Mouse (Mus musculus) kidney, adult 18-20 months (tissue): ENCODE results near the gene Neto2.

ENCODE experiments used
- DNase-seq: peaks from one replicate; pipeline ENCODE4 v3.0.0; 2021

Gene Neto2

DNA sequence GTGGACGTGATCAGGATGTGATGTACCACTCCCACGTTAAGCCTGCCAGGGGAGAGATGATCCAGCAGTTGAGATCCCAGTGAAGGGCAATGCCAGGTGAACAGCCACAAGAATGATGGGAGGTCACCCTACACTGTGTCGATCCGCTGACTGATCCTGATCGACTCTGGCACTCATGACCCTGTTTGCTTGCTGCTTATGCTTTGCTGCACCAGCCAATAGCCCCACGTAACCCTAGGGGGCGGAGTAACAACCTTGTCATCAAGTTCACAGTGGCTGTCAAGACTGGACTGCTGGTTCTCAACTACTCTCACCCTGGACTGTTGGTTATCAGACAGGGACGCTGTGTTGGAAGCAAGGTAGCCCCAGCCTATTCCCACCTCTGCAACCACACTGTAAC is 99.0 kb downstream of the Neto2 start:
- no peak for DNase-seq

DNA sequence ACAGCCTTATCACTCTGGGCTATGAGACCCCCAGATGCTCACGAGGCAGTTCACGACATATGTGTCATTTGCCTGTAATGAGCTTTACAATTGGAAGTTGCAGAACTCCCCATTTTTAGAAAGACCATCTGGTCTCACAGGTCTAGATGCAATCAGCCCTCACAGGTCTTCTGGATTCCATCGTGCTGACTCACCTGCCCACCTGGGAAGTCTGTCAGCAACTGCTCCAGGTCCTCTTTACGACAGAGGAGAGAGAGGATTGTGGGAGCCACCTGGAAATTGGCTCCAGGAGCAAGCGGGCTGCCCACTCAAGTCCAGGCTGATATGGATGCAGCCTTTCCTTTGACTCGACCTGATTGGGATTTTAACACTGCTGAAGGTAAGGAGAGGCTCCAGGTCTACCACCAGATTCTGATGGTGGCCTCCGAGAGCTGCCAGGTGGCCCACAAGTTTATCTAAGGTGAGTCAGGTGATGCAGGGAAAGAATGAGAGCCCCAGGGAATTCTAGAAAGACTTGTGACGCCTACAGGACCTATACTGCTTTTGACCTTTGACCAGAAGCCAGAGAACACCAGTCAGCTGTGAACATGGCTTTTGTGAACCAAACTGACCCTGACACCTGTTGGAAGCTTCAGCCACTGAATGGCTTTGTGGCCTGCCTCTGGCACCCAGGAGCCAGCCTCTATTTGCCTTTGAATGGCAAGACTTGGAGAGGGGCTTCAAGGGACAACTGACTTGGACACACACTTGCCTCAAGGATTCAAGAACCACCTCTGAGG is 103.1 kb downstream of the Neto2 start:
- no peak for DNase-seq

DNA sequence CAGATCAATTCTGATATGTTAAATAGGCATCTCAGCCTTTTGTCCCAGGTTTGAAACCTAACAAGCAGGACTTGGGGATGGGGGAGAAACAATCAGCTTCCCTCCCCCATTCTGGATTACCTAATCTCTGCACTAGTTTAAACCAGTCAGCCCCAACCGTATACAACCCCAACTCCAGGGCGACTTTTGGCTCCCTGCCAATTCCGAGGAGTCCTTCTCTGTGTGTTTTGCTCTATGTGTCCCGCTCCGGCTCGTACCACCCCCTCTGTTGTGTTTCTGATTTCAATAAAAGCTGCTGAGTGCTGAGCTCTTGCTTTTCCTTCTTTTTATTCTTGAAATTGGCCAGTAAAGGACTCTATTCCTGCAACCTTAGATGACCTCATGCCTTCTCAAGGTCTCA is 105.3 kb downstream of the Neto2 start:
- DNase-seq, result peak; percentile 42

DNA sequence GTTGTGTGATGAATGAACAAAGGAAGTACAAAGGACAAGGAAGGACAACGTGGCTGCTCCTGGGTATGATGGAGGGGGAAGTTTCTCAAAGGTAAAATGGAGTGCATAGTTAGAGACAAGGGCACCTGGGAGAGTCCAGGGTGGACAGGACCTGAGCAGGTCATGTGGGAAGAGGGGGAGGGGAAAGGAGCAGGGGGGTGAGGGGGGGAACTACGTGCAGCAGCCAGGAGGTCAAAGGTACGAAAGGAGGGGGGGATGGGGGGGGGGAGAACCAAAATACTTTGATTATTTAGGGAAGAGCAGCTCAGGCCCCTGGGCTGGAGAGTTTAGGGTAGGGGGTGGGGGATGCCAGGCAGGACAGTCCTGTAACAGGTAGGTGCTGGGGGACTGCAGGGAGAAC is 105.7 kb downstream of the Neto2 start:
- no peak for DNase-seq

DNA sequence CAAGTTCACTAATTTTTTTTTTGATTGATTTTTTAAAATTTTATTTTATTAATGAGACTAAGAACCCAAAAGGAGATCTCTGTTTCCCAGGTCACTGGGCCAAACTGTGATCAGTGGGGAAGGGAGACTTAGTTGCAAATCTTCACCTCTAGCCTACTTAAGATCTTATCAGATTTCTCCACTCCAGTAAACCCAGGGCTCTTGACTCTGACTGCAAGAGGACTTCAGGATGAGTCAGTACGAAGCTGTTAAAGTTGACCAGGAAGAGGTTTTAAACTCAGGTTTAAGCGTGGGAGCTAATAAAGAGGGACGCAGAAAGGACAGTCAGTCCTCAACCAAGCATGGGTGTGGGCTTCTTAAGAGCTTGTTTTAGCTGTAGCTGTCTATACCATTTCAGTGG is 107.4 kb downstream of the Neto2 start:
- DNase-seq, result no peak

DNA sequence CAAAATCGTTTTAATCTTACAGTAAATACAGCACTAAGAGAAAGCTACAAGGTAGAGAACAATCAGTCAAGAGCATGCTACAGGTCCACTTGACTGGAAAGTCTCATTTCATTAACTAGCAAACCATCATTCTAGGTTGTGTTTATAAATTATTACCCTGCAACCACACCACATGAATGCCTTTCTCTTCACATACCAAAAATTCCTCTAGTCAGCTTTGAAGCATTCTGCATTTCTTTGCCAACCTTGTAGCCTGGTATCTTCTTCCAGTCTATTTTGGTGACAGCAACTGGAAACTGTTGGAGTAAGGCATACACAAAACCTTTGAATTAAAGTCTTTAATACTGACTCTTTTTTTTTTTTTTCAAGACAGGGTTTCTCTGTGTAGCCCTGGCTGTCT is 109.2 kb downstream of the Neto2 start:
- DNase-seq, result no peak

DNA sequence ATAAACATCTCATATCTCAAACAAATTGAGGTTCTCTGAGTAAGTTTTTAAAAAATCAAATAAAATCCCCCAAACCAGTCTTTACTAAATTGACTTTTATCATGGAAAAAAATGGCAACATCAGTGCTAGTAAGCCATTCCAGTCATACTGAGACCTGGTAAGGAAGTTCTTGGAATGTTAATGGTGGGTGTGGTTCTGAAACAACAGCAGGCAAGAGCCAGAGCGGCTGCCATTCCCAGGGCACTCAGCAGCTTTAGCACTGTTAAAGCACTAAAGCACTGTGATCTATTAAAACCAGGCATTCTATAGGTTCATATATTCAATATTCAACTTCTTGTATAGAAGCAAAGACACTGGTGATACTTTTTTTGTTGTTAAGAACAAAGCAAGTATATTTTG is 110.5 kb downstream of the Neto2 start:
- no peak for DNase-seq

DNA sequence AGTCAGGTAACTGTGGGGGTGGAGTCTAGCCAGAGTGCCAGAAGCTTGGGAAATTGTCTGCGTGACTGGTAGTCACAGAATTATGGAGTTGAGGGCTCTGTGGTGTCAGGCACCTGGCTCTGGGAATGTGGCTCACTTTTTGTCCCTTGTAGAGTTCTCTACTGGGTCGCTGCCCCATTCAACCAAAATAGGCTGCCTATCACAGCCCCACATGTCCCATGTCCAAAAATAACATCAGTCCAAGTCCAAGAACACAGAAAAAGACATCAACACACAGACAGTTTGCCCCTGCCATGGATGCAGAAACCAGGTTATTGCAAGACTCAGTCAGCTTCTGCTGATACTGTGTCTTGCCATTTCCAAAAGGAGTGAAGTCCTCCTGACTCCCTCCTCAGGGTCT is 112.1 kb downstream of the Neto2 start:
- DNase-seq, result no peak
